Mouse (Mus musculus): ENCODE results near the gene Gm11634.

- TF ChIP-seq CTCF (conservative IDR thresholded peaks at IDR 0.05; ENCODE audit: insufficient read depth, insufficient read length, low read depth, low read length) (no peak), POLR2A (IDR thresholded peaks at IDR 0.05; ENCODE audit: low read depth, low read length) (no peak)
These were observed 3.4 kb upstream of the Gm11634 start for GRCm38 (mm10) chr11:101602491-101602890.
